Mouse (Mus musculus) hindbrain, embryonic 12.5 days (tissue): ENCODE data around the gene Depdc7. TPM values are rescaled to one million over a fixed set of nuclear protein-coding genes. Genes with fewer than 3 reads are reported as not detected.

Experiments
- ATAC-seq: fragments of 200-750 bp; cut with Nextera tagmentation; 2 replicates; pipeline ENCODE4 v1.8.0; 2017; ENCODE audit warnings: moderate TSS enrichment; ENCODE audit not compliant: low FRiP score
- H3K27ac ChIP-seq: fragments of 300-500 bp; sonication (generic); 2 replicates; pipeline ENCODE4 v1.5.1; 2016; ENCODE audit warnings: mild to moderate bottlenecking
- H3K27me3 ChIP-seq: fragments of 300-500 bp; sonication (generic); 2 replicates; pipeline ENCODE4 v1.6.1; 2016; ENCODE audit warnings: mild to moderate bottlenecking
- H3K36me3 ChIP-seq: fragments of 300-500 bp; sonication (generic); 2 replicates; pipeline ENCODE4 v1.6.1; 2016; ENCODE audit warnings: mild to moderate bottlenecking
- H3K4me1 ChIP-seq: fragments of 300-500 bp; sonication (generic); 2 replicates; pipeline ENCODE4 v1.6.1; 2016
- H3K4me2 ChIP-seq: fragments of 300-500 bp; sonication (generic); replicated peaks from 2 replicates; pipeline ENCODE4 v1.6.1; 2016; ENCODE audit warnings: mild to moderate bottlenecking
- H3K4me3 ChIP-seq: fragments of 300-500 bp; sonication (generic); 2 replicates; pipeline ENCODE4 v1.5.1; 2016; ENCODE audit warnings: mild to moderate bottlenecking
- H3K9ac ChIP-seq: fragments of 300-500 bp; sonication (generic); 2 replicates; pipeline ENCODE4 v1.6.1; 2016; ENCODE audit warnings: mild to moderate bottlenecking, moderate library complexity
- H3K9me3 ChIP-seq: fragments of 300-500 bp; sonication (generic); replicated peaks from 2 replicates; pipeline ENCODE4 v1.6.1; 2016; ENCODE audit warnings: mild to moderate bottlenecking
- WGBS: fragments of 180-500 bp; shearing (Covaris S2); methylation state at CpG from one replicate; pipeline ENCODE4 v1.1.7; 2016; 5-methylcytosine and 5-hydroxymethylcytosine counted together
- polyA plus RNA-seq: library from polyadenylated mRNA; unstranded; fragments of >200 nt; fragmentation: Nextera tagmentation; extraction: Ambion mirVana; gene quantifications from 2 replicates; pipeline ENCODE4 v1.2.1, GENCODE M21; 2016

Depdc7 gene
- polyA plus RNA-seq, 1 experiment from 2014 or later, result 2.6 TPM

DNA sequence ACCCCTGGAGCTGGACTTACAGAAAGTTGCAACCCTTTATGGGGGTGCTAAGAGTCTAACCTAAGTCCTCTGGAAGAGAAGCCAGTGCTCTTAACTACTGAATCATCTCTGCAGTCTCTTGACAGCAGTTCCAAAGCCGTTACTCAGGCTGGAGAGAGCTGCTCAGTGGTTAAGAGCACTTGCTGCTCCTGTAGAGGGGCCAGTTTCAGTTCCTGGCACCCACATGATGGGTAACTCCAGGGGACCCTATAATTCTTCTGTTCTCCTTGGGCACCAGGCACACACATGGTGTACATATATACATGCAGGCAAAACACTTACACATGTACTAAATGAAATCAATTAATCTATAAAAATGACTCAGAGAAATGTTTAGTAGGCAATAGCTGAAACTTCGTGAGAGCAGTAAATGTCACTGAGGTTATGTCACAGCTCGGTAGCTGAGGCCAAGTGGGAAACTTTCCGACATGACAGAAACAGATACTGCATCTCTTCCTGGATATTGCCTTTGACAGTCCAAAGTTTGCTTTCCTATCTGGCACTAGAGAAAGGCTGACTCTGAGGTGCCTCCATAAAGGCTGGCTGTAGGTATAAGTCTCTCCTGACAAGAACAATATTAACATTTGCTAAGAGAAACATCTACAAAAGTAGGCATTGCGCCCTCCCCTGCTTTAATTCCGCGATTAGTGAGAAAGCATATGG lies 2.3 kb downstream of the Depdc7 start:
- Histone ChIP-seq H3K27me3 (peaks cover 39% of the 10 kb centered on the region), H3K4me2 (no peak overlapping the region), H3K36me3 (no peaks in the 10 kb centered on the region), H3K4me3 (no peak overlapping the region), H3K27ac (no peak overlapping the region), H3K9ac (no peak overlapping the region), H3K4me1 (peaks cover 11% of the 10 kb centered on the region), H3K9me3 (no peaks in the 10 kb centered on the region)
- ATAC-seq, result no peak
- WGBS, result 62% methylated on average over 7 of the region's 7 CpGs

DNA sequence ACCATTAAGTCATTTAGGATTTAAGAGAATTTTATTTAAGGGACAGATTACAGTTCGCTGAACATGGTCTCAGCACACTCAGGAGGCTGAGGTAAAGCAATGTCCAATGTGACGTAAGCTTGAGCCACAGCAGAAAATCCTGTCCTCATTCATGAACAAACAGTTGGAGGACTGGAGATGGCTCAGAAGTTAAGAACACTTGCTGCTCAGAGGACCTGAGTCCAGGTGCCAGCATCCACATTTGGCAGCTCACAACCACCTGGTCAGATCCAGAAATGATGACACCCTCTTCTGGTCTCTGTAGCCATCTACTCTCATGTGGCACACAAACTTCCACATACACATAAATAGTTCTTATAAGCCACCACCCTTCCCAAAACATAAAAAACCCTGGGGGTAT lies 3.0 kb downstream of the Depdc7 start:
- Histone ChIP-seq H3K36me3 (no peaks in the 10 kb centered on the region), H3K4me1 (peaks cover 11% of the 10 kb centered on the region), H3K27me3 (peaks cover 39% of the 10 kb centered on the region), H3K9me3 (no peaks in the 10 kb centered on the region), H3K4me3 (no peak overlapping the region), H3K27ac (no peak overlapping the region), H3K9ac (no peak overlapping the region), H3K4me2 (no peak overlapping the region)
- no peak for ATAC-seq
- 95% methylated on average over 2 of the region's 2 CpGs for WGBS

DNA sequence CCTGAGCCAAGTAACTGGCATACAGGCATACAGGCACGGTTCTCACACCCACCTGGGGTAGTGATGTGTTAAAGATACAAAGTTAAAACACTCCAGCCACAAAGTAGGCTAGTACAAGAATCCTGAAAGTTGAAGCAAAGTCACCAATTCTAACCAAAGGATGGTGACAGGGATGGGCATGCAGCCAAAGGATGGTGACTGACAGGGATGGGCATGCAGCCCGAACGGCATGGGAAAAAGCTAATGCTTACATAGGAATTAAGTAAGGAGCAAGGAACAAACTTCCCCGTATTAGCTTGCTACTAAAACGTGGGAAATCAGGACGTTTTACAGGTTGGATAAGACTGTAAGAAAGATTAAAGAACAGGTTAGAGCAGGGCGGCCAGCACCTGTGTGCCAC lies 6.4 kb downstream of the Depdc7 start:
- Histone ChIP-seq H3K4me1 (no peaks in the 10 kb centered on the region), H3K27me3 (peaks cover 12% of the 10 kb centered on the region), H3K4me3 (no peak overlapping the region), H3K36me3 (no peaks in the 10 kb centered on the region), H3K27ac (no peak overlapping the region), H3K9me3 (no peaks in the 10 kb centered on the region), H3K4me2 (no peak overlapping the region), H3K9ac (no peak overlapping the region)
- 76% methylated on average over 7 of the region's 7 CpGs for WGBS
- no peak for ATAC-seq

DNA sequence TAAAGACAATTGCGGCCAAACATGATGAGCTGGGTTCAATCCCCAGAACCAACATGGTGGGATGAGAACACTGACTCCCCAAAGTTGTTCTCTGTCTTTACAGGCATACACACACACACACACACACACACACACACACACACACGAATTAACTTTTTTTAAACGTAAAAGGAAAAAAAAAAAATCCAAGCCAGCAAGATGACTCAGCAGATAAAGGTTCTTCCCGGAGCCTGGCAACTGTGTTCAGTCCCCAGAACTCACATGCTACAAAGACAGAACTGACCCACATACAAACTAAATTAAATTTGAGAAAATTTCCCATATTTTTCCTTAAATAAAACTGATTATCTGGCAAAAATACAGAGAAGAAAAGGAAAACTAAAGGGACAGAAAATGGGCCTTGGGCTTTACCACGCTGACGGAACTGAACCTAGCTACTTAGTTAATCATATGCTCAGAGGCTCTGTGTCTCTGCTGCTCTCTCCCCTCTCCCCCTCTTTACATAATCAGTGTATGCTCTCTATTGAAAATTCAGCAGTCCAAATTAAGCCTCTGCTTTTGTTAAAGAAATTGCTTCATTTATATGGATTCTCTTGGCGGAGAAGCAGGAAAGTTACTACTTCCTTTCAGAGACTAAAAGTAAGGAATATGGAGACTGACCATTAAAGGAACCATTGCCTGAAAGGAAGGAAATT lies 10.0 kb downstream of the Depdc7 start:
- no peak for ATAC-seq
- Histone ChIP-seq H3K9me3 (no peaks in the 10 kb centered on the region), H3K4me2 (no peak overlapping the region), H3K36me3 (no peaks in the 10 kb centered on the region), H3K4me1 (no peaks in the 10 kb centered on the region), H3K27ac (no peak overlapping the region), H3K9ac (no peak overlapping the region), H3K4me3 (no peak overlapping the region), H3K27me3 (no peaks in the 10 kb centered on the region)
- 76% methylated on average over 7 of the region's 7 CpGs for WGBS

DNA sequence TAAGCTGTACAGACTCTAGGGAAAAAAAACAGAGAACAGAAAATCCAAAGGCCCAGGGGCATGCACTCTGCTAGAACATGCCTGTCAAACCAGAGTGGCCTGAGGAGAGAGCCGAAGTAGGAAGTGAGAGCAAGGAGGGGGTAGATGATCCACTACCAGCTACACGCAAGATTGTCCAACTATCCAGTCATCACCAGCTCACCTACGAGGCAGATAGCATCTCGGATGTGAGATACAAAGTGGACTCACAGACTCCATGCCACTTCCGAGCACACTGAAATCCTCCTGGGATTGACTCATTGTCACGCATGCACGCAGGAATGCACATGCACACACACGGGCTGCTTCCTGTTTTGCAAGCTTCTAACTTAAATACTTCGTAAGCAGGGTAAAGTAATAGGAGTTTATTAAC lies 10.6 kb downstream of the Depdc7 start:
- no peak for ATAC-seq
- WGBS, result 85% methylated on average over 9 of the region's 9 CpGs
- Histone ChIP-seq H3K9ac (no peak overlapping the region), H3K9me3 (no peaks in the 10 kb centered on the region), H3K4me3 (no peak overlapping the region), H3K27me3 (no peaks in the 10 kb centered on the region), H3K4me2 (no peak overlapping the region), H3K4me1 (no peaks in the 10 kb centered on the region), H3K27ac (no peak overlapping the region), H3K36me3 (no peaks in the 10 kb centered on the region)

DNA sequence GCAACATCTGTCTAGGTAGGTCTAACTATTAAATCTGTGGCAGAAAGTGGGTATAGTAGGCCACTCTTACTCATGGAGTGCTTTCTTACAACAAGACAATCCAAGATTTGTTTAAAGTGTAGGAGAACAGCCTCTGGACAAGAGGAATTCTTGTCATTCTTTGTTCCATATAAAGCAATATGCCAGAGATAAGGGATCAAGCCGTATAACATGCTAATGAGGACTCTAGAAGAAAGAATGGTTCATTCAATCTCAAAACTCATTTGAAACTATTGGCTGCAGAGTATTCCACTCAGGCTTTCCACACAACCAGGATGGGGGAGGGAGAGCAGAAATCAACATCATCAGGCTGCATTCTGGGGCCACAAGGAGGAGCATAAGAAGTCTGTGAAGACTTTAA lies 15.3 kb downstream of the Depdc7 start:
- Histone ChIP-seq H3K9me3 (no peaks in the 10 kb centered on the region), H3K36me3 (no peaks in the 10 kb centered on the region), H3K27ac (no peak overlapping the region), H3K9ac (no peak overlapping the region), H3K4me1 (no peaks in the 10 kb centered on the region), H3K4me2 (no peak overlapping the region), H3K4me3 (no peak overlapping the region), H3K27me3 (no peaks in the 10 kb centered on the region)
- 67% methylated on average over 1 of the region's 1 CpGs for WGBS
- no peak for ATAC-seq

DNA sequence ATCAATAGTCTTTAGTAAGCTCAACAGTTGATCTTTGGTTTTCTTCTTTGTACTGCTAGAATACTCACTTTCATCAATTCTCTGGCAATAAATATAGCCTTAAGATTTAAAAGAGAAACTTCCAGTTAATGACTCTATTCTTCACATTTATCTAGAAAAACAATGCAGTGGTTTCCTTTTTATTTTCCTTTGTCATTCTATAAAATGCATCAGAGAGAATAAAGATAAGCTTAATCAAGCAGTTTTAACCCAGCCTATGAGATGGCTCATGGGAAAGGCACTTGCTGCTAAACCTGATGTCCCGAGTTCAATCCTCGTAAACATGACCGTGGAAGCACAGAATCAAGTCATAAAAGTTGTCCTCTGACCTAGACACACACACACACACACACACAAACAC lies 20.7 kb downstream of the Depdc7 start:
- ATAC-seq, result no peak
- H3K4me1 ChIP-seq, result no peaks in the 10 kb centered on the region
- no peaks in the 10 kb centered on the region for H3K36me3 ChIP-seq
- no peaks in the 10 kb centered on the region for H3K27me3 ChIP-seq
- H3K27ac ChIP-seq, result no peak overlapping the region
- no peak overlapping the region for H3K4me3 ChIP-seq
- no peak overlapping the region for H3K9ac ChIP-seq
- H3K9me3 ChIP-seq, result no peaks in the 10 kb centered on the region
- H3K4me2 ChIP-seq, result no peak overlapping the region
- WGBS, result 88% methylated on average over 3 of the region's 3 CpGs

DNA sequence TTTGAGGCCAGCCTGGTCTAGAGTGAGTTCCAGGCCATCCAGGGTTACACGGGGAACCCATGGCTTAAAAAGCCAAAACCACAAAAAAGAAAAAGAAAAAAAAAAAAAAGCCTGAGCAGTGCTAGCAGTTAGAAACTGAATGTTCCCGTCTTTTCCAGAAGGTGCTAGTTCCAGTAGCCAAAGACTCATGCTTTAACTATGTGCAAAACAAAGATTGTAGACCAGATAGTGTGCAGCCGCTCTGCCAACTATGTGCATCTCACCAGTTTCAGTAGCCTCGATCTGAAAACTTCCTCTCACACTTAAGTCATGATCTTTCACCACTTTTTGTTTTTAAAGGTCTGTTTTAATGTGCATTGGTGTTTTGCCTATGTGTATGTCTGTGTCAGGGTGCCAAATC lies 24.9 kb downstream of the Depdc7 start:
- Histone ChIP-seq H3K27ac (no peak overlapping the region), H3K4me1 (no peaks in the 10 kb centered on the region), H3K9ac (no peak overlapping the region), H3K9me3 (no peaks in the 10 kb centered on the region), H3K36me3 (no peaks in the 10 kb centered on the region), H3K27me3 (peaks cover 6% of the 10 kb centered on the region; the same call in 1 of the 2 replicates), H3K4me2 (no peak overlapping the region), H3K4me3 (no peak overlapping the region)
- 83% methylated on average over 4 of the region's 4 CpGs for WGBS
- no peak for ATAC-seq

DNA sequence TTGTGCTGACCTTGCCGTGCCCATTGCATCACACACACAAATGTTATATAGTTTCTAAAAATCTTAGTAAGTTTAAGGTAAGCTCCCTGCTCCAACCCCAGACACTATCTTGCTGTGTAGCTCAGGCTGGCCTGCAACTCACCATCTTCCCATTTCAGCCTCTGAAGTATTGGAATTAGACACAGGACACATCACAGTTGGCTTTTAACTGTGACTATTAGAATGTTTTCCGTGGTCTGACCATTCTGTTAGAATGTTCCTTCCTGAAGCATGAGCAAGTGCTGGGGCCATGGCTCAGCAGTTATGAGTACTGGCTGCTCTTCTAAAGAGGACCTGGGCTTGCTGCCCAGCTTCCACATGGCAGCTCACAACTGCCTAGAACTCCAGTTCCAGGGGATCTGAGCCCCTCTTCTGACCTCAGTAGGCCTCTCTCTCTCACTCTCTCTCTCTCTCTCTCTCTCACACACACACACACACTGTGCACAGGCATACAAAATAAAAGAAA lies 25.4 kb downstream of the Depdc7 start:
- no peak for ATAC-seq
- Histone ChIP-seq H3K9me3 (no peaks in the 10 kb centered on the region), H3K9ac (no peak overlapping the region), H3K4me3 (no peak overlapping the region), H3K27ac (no peak overlapping the region), H3K27me3 (peaks cover 6% of the 10 kb centered on the region; the same call in 1 of the 2 replicates), H3K36me3 (no peaks in the 10 kb centered on the region), H3K4me1 (no peaks in the 10 kb centered on the region; the same call in 1 of the 2 replicates), H3K4me2 (no peak overlapping the region)
- WGBS, result 93% methylated on average over 2 of the region's 2 CpGs

DNA sequence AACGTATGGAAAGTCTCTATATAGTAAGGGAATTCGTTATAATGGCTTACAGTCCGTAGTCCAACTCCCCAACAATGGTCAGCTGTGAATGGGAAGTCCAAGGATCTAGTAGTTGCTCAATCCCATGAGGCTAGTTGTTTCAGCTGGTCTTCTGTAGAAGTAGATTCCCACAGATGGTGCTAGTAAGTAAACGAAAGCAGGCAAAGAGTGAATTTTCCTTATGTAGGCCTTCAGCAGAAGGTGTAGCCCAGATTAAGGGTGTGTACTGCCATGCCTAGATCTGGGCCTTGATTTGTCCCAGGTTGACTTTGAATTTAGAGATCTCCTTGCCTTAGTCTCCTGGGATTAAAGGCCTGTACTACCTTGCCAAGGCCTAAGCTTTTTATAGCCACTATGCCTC lies 26.4 kb downstream of the Depdc7 start, which contains the start of gene Pin1rt1:
Gene Pin1rt1 (minus strand): TSS at position 101 of the 400 bp plus-strand sequence.
- Histone ChIP-seq H3K4me3 (no peak within 1 kb of the TSS), H3K36me3 (no peaks in the 10 kb centered on the region), H3K27me3 (peaks cover 6% of the 10 kb centered on the region; the same call in 1 of the 2 replicates), H3K27ac (no peak within 1 kb of the TSS), H3K4me2 (no peak within 1 kb of the TSS), H3K9me3 (no peaks in the 10 kb centered on the region), H3K9ac (no peak within 1 kb of the TSS), H3K4me1 (peaks cover under 1% of the 10 kb centered on the region)
- WGBS, result 89% methylated on average over 4 of the region's 4 CpGs
- no peak for ATAC-seq

DNA sequence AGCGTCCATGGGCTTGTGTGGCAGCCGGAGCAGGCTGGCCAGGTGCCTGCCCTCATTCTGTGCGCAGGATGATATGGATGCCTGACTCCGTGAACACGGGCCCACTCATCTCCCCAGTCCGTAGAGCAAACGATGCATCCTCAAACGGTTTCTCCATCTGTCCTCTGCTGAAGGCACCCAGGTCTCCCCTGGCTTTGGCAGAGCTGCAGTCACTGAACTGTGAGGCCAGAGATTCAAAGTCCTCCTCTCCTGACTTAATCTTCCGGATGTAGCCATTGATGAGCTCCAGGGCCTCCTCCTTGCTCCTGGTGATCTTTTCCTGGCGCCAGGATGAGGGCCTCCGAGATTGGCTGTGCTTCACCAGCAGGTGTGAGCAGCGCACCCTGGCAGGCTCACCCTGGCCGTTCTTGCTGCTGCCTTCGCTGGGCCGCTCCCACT lies 28.4 kb downstream of the Depdc7 start:
- H3K4me1 ChIP-seq, result peaks cover 19% of the 10 kb centered on the region
- ATAC-seq, result no peak
- H3K4me3 ChIP-seq, result no peak overlapping the region
- H3K36me3 ChIP-seq, result no peaks in the 10 kb centered on the region
- 41% methylated on average over 15 of the region's 15 CpGs for WGBS
- H3K9me3 ChIP-seq, result no peaks in the 10 kb centered on the region
- H3K27me3 ChIP-seq, result peaks cover 6% of the 10 kb centered on the region; the same call in 1 of the 2 replicates
- H3K9ac ChIP-seq, result no peak overlapping the region
- no peak overlapping the region for H3K27ac ChIP-seq
- H3K4me2 ChIP-seq, result no peak overlapping the region

DNA sequence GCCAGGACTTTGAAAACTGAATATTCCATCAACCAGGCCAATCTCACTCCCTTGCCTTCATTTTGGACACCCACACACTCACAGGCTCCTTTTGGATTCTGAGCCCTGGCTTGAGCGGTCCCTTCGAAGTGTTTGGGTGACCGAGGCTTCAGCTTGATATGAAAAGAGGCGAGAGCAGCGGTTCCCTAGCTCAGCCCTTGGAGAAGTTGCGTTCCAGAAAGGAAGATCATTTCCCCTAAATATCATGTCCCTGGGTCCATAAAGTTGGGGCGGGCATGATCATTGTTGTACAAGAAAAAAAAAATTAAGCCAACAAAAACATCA lies 30.2 kb downstream of the Depdc7 start:
- 4% methylated on average over 7 of the region's 7 CpGs for WGBS
- Histone ChIP-seq H3K27me3 (peaks cover 6% of the 10 kb centered on the region; the same call in 1 of the 2 replicates), H3K4me1 (peaks cover 19% of the 10 kb centered on the region), H3K4me3 (peak overlapping the region; percentile 74), H3K9ac (peak overlapping the region; percentile 83), H3K36me3 (no peaks in the 10 kb centered on the region), H3K4me2 (peak overlapping the region; percentile 63), H3K27ac (peak overlapping the region; percentile 91), H3K9me3 (no peaks in the 10 kb centered on the region)
- peak; percentile 26 for ATAC-seq
